Mouse (Mus musculus) liver, embryonic 13.5 days (tissue): ENCODE results near the gene Msmp. TPM values are rescaled to one million over a fixed set of nuclear protein-coding genes. Genes with fewer than 3 reads are reported as not detected.

Source experiments
- ATAC-seq: fragments of 200-750 bp; cut with Nextera tagmentation; 2 replicates; pipeline ENCODE4 v1.8.0; 2017; ENCODE audit warnings: low read depth, mild to moderate bottlenecking, moderate number of reproducible peaks, moderate library complexity
- DNase-seq: peaks from one replicate; pipeline ENCODE4 v3.0.0; 2022
- H3K27ac ChIP-seq: fragments of 300-500 bp; sonication (generic); 2 replicates; pipeline ENCODE4 v1.5.1; 2015; ENCODE audit warnings: moderate library complexity, mild to moderate bottlenecking, inconsistent platforms
- H3K27me3 ChIP-seq: fragments of 300-500 bp; sonication (generic); 2 replicates; pipeline ENCODE4 v1.6.1; 2015; ENCODE audit warnings: mild to moderate bottlenecking, inconsistent platforms
- H3K36me3 ChIP-seq: fragments of 300-500 bp; sonication (generic); 2 replicates; pipeline ENCODE4 v1.6.1; 2015; ENCODE audit warnings: mild to moderate bottlenecking, inconsistent platforms
- H3K4me1 ChIP-seq: fragments of 300-500 bp; sonication (generic); replicated peaks from 2 replicates; pipeline ENCODE4 v1.6.1; 2015; ENCODE audit warnings: inconsistent platforms
- H3K4me2 ChIP-seq: fragments of 300-500 bp; sonication (generic); 2 replicates; pipeline ENCODE4 v1.6.1; 2015; ENCODE audit warnings: inconsistent platforms, mild to moderate bottlenecking, moderate library complexity
- H3K4me3 ChIP-seq: fragments of 300-500 bp; sonication (generic); replicated peaks from 2 replicates; pipeline ENCODE4 v1.5.1; 2015; ENCODE audit warnings: mild to moderate bottlenecking, inconsistent platforms
- H3K9ac ChIP-seq: fragments of 300-500 bp; sonication (generic); 2 replicates; pipeline ENCODE4 v1.6.1; 2015; ENCODE audit warnings: mild to moderate bottlenecking, inconsistent platforms
- H3K9me3 ChIP-seq: fragments of 300-500 bp; sonication (generic); replicated peaks from 2 replicates; pipeline ENCODE4 v1.6.1; 2016; ENCODE audit warnings: inconsistent platforms
- WGBS: fragments of 180-500 bp; shearing (Covaris S2); methylation state at CpG from one replicate; pipeline ENCODE4 v1.1.7; 2015; ENCODE audit not compliant: insufficient replicate concordance; 5-methylcytosine and 5-hydroxymethylcytosine counted together
- polyA plus RNA-seq: library from polyadenylated mRNA; unstranded; fragments of >200 nt; fragmentation: Nextera tagmentation; extraction: Ambion mirVana; gene quantifications from 2 replicates; pipeline ENCODE4 v1.2.1, GENCODE M21; 2015

Msmp gene
- 0.60 TPM in 1 of 2 replicates, not detected in the other for polyA plus RNA-seq

GRCm38 (mm10) chr4:43584444-43585416 lies at the start of gene Msmp:
Gene Msmp, minus strand, starts transcription at chr4:43584494.
- Histone ChIP-seq H3K9ac (no peak within 1 kb of the TSS), H3K4me2 (no peak within 1 kb of the TSS), H3K36me3 (peaks cover 42% of the 10 kb centered on the region), H3K4me1 (peaks cover 36% of the 10 kb centered on the region), H3K4me3 (no peak within 1 kb of the TSS), H3K9me3 (no peaks in the 10 kb centered on the region), H3K27ac (peak within 1 kb of the TSS; percentile 16; the same call in 1 of the 2 replicates), H3K27me3 (no peaks in the 10 kb centered on the region)
- DNase-seq, result no peak
- no peak for ATAC-seq
- 72% methylated on average over 12 of the region's 12 CpGs for WGBS

- ATAC-seq (no peak), DNase-seq (no peak)
- Histone ChIP-seq H3K27me3 (peaks cover 37% of the 10 kb centered on the region), H3K9me3 (no peaks in the 10 kb centered on the region), H3K27ac (no peak overlapping the region), H3K36me3 (no peaks in the 10 kb centered on the region), H3K9ac (no peak overlapping the region), H3K4me2 (no peak overlapping the region), H3K4me3 (no peak overlapping the region), H3K4me1 (peaks cover 33% of the 10 kb centered on the region)
- WGBS, result 78% methylated on average over 2 of the region's 2 CpGs
Measured at GRCm38 (mm10) chr4:43633736-43634135, 49.4 kb upstream of the Msmp start.

DNA sequence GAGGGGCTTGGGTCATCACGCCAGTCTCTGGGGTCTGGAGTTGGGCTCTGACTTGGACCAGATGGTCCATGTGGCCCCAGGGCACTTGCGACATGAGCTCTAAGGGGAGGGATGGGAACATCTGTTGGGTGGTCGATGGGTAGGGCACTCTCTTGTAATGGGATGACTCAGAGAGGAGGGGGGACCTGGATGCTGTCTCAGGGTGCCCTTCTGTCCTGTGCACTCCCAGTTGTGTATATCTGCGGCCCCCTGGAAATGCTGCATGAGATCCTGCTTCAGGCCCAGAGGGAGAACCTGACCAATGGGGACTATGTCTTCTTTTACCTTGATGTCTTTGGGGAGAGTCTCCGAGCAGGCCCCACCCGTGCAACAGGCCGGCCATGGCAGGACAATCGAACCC lies 49.0 kb upstream of the Msmp start:
- WGBS, result 65% methylated on average over 8 of the region's 8 CpGs
- Histone ChIP-seq H3K4me2 (no peak overlapping the region), H3K36me3 (no peaks in the 10 kb centered on the region), H3K9me3 (no peaks in the 10 kb centered on the region), H3K4me3 (no peak overlapping the region), H3K4me1 (peaks cover 33% of the 10 kb centered on the region), H3K27me3 (peaks cover 37% of the 10 kb centered on the region), H3K9ac (no peak overlapping the region), H3K27ac (no peak overlapping the region)
- no peak for DNase-seq
- no peak for ATAC-seq

DNA sequence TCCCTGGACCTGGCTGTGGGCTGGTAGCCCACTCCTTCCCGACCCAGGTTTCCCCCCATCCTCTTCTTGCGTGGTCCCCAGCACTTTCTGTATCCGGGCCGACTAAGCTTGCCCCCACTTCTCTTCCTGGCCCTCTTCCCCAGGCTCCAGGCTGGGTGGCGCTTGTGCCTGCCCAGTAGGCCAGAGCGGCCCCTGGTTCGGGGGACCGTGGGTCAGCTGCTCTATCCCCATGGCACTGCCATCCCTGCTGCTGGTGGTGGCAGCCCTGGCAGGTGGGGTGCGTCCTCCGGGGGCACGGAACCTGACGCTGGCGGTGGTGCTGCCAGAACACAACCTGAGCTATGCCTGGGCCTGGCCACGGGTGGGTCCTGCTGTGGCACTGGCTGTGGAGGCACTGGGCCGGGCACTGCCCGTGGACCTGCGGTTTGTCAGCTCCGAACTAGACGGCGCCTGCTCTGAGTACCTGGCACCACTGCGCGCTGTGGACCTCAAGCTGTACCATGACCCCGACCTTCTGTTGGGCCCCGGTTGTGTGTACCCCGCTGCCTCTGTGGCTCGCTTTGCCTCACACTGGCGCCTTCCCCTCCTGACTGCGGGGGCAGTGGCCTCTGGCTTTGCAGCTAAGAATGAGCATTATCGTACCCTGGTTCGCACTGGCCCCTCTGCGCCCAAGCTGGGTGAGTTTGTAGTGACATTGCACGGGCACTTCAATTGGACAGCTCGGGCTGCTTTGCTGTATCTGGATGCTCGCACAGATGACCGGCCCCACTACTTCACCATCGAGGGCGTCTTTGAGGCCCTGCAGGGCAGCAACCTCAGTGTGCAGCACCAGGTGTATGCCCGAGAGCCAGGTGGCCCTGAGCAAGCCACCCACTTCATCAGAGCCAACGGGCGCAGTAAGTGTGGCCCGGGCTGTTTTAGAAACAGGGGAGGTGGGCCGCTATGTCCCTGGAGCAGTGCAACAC lies 47.9 kb upstream of the Msmp start:
- Histone ChIP-seq H3K4me1 (peaks cover 33% of the 10 kb centered on the region), H3K36me3 (no peaks in the 10 kb centered on the region), H3K9ac (peak overlapping the region; percentile 65), H3K4me2 (peak overlapping the region; percentile 84), H3K27me3 (peaks cover 37% of the 10 kb centered on the region), H3K4me3 (peak overlapping the region; percentile 63), H3K27ac (no peak overlapping the region), H3K9me3 (no peaks in the 10 kb centered on the region)
- DNase-seq (no peak), ATAC-seq (no peak)
- WGBS, result 58% methylated on average over 42 of the region's 42 CpGs

GRCm38 (mm10) chr4:43631046-43631955 lies 47.0 kb upstream of the Msmp start, which contains the start of gene Npr2:
Gene Npr2, plus strand, starts transcription at chr4:43631935.
- peaks cover 37% of the 10 kb centered on the region for H3K27me3 ChIP-seq
- WGBS, result 2% methylated on average over 34 of the region's 70 CpGs
- H3K27ac ChIP-seq, result no peak within 1 kb of the TSS

GRCm38 (mm10) chr4:43630671-43631045 lies 46.4 kb upstream of the Msmp start:
- Histone ChIP-seq H3K27ac (no peak overlapping the region), H3K4me2 (peak overlapping the region; percentile 84), H3K27me3 (peaks cover 37% of the 10 kb centered on the region), H3K36me3 (no peaks in the 10 kb centered on the region), H3K9me3 (no peaks in the 10 kb centered on the region), H3K9ac (no peak overlapping the region), H3K4me3 (peak overlapping the region; percentile 63), H3K4me1 (peaks cover 33% of the 10 kb centered on the region)
- WGBS, result 28% methylated on average over 5 of the region's 5 CpGs
- DNase-seq (no peak), ATAC-seq (no peak)

More at GRCm38 (mm10) chr4:43631046-43631955, 47.0 kb upstream of the Msmp start, which contains the start of gene Npr2:
- H3K36me3 ChIP-seq, result no peaks in the 10 kb centered on the region
- ATAC-seq (peak; percentile 14; the same call in 1 of the 2 replicates), DNase-seq (no peak)
- H3K4me2 ChIP-seq, result peak within 1 kb of the TSS; percentile 84
- peak within 1 kb of the TSS; percentile 63 for H3K4me3 ChIP-seq
- no peaks in the 10 kb centered on the region for H3K9me3 ChIP-seq
- H3K4me1 ChIP-seq, result peaks cover 33% of the 10 kb centered on the region
- peak within 1 kb of the TSS; percentile 65 for H3K9ac ChIP-seq

- Histone ChIP-seq H3K4me2 (peak overlapping the region; percentile 26), H3K4me3 (no peak overlapping the region), H3K9me3 (peaks cover 5% of the 10 kb centered on the region), H3K9ac (no peak overlapping the region), H3K27me3 (peaks cover 37% of the 10 kb centered on the region), H3K27ac (no peak overlapping the region), H3K4me1 (peaks cover 28% of the 10 kb centered on the region), H3K36me3 (no peaks in the 10 kb centered on the region)
- ATAC-seq (peak; percentile 52), DNase-seq (peak; percentile 67)
- 5% methylated on average over 5 of the region's 5 CpGs for WGBS
Measured at GRCm38 (mm10) chr4:43630030-43630581, 45.8 kb upstream of the Msmp start.

DNA sequence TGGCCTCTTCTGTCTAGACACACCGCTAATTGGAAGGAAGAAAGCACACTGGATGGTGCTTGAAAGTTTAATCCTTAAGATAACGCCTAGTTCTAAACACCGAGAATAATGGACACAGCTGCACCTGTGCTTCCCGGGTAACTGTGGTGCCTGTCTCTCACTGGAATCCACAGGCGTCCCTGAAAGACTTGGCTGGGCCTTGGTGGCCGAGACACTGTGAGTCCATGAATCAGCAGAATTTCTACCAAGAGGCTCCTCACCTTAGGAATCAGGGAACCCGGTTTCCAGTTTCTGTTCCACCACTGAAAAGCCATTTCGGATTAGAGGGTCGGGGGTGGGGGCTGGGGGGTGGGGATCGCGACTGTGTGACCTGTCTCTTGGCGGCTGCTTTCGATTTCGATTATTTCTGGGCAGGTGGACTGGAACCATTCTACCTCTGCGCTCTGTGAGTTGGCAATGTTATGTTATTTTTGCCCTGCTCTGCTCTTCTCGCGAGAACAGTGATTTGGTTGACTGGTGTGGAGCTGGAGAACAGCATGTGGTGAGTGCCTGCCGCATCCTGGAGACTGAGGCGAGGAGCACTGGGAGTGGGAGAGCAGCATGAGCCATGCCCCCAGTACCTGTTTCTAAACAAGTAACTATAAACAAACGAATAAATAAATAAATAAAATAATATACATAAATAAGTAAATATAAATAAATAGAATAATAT lies 45.0 kb upstream of the Msmp start:
- peaks cover 28% of the 10 kb centered on the region for H3K4me1 ChIP-seq
- H3K27ac ChIP-seq, result peak overlapping the region; percentile 53; the same call in 1 of the 2 replicates
- H3K4me2 ChIP-seq, result peak overlapping the region; percentile 38
- ATAC-seq (peak; percentile 60), DNase-seq (no peak)
- H3K9ac ChIP-seq, result no peak overlapping the region; the same call in 1 of the 2 replicates
- H3K27me3 ChIP-seq, result peaks cover 37% of the 10 kb centered on the region
- 42% methylated on average over 20 of the region's 20 CpGs for whole genome bisulfite sequencing
- no peaks in the 10 kb centered on the region for H3K36me3 ChIP-seq
- peak overlapping the region; percentile 16; the same call in 1 of the 2 replicates for H3K4me3 ChIP-seq
- H3K9me3 ChIP-seq, result peaks cover 10% of the 10 kb centered on the region

- 72% methylated on average over 4 of the region's 4 CpGs for WGBS
- H3K27ac ChIP-seq, result no peak overlapping the region
- ATAC-seq (no peak), DNase-seq (no peak)
- H3K4me2 ChIP-seq, result no peak overlapping the region
- no peak overlapping the region for H3K9ac ChIP-seq
- H3K4me3 ChIP-seq, result no peak overlapping the region
- H3K4me1 ChIP-seq, result no peaks in the 10 kb centered on the region
- H3K27me3 ChIP-seq, result 0 out of 2 replicates have a peak, but pooled peaks cover 3% of the 10 kb centered on the region
- H3K9me3 ChIP-seq, result peaks cover 6% of the 10 kb centered on the region
- H3K36me3 ChIP-seq, result no peaks in the 10 kb centered on the region
Measured at GRCm38 (mm10) chr4:43620146-43620778, 36.0 kb upstream of the Msmp start.
